Mouse (Mus musculus): Measurements from ENCODE around the gene F2rl2. TPM values are rescaled to one million over a fixed set of nuclear protein-coding genes. Genes with fewer than 3 reads are reported as not detected.

Gene F2rl2
- total and polyA plus RNA-seq, 2 experiments: 0.15 TPM; not detected in 1

DNA sequence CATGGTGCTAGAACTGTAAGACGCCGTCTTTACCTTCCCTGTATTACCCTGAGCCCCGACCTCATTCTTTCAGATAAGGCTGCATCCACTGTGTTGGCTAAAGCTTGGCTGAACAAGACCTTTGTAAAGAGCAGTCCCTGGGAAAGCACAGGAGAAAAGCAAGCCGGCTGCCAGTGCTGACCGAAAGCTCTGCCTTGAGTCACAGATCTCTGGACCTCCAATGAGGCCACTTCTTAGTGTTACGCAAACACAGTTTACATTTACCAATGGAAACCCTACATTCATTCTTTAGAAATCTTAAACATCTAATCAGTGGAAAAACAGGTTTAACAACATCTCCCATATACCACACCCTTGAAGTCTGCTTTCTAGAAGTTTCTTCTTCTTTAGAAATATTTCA is 8.9 kb downstream of the F2rl2 start:
- Histone ChIP-seq H3K9ac (ENCODE audit: low read depth, low read length) (no peak overlapping the region), H3K27ac (replicated peaks; ENCODE audit: insufficient read depth, low read depth, low read length) (no peak overlapping the region), H3K27me3 (ENCODE audit: control insufficient read depth, insufficient read depth, low read length) (no peaks in the 10 kb centered on the region), H3K36me3 (ENCODE audit: control insufficient read depth, insufficient read depth, low read length) (peaks cover 52% of the 10 kb centered on the region), H3K4me3 (ENCODE audit: insufficient read depth, low read depth, low read length) (no peak overlapping the region), H3K79me2 (ENCODE audit: control insufficient read depth, insufficient read depth, low read length) (no peaks in the 10 kb centered on the region), H3K4me1 (ENCODE audit: control insufficient read depth, insufficient read depth, low read length) (no peaks in the 10 kb centered on the region)
- TF ChIP-seq POLR2A (IDR thresholded peaks at IDR 0.05; ENCODE audit: extremely low read depth, insufficient read depth, low read length): no peak
- TF ChIP-seq CTCF (IDR thresholded peaks at IDR 0.05; ENCODE audit: low read depth, low read length): no peak
- no peak for DNase-seq (ENCODE audit: extremely low read depth, low read depth, low spot score)
- WGBS: 94% methylated on average over 6 of the region's 6 CpGs

GRCm38 (mm10) chr13:95712054-95712453 is 15.4 kb downstream of the F2rl2 start:
- TF ChIP-seq POLR2A (IDR thresholded peaks at IDR 0.05; ENCODE audit: extremely low read depth, insufficient read depth, low read length) (no peak), CTCF (IDR thresholded peaks at IDR 0.05; ENCODE audit: low read depth, low read length) (no peak)
- Histone ChIP-seq H3K9ac (ENCODE audit: low read depth, low read length) (no peak overlapping the region), H3K4me3 (ENCODE audit: insufficient read depth, low read depth, low read length) (no peak overlapping the region), H3K79me2 (ENCODE audit: control insufficient read depth, insufficient read depth, low read length) (no peaks in the 10 kb centered on the region; the same call in 1 of the 2 replicates), H3K4me1 (ENCODE audit: control insufficient read depth, insufficient read depth, low read length) (no peaks in the 10 kb centered on the region), H3K36me3 (ENCODE audit: control insufficient read depth, insufficient read depth, low read length) (peaks cover 65% of the 10 kb centered on the region), H3K27me3 (ENCODE audit: control insufficient read depth, insufficient read depth, low read length) (no peaks in the 10 kb centered on the region), H3K27ac (replicated peaks; ENCODE audit: insufficient read depth, low read depth, low read length) (no peak overlapping the region)
- no peak for DNase-seq (ENCODE audit: extremely low read depth, low read depth, low spot score)

DNA sequence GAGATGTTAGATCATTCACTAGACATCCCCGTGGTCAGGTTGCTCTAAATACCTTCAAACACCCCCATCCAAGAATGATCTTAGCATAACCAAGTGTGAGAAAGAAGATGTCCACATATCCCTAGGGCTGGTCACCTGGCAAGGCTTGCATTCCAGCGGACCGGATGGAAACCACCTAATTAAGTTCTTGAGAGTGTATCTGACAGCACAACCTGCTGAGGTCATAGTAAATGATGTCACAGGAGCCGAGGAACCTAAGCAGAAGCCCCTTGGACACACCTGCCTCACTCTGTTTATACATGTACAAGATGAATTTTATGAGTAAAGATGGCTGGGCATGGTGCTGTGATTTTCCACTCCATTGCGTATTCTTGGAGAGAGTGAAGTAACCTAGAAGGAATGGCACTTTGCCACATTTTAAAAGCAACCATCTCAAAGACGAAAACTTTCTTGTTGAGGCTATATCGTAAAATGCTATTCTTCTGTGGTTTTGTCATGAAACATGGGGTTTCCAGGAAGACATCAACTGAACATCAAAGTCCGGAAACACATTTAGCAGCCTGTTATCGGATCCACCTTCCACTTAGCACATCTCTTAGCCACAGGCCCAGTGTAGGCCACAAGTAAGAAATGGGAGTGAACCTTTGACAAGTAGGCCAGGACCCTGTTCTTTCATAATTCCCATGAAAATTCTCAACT is 16.1 kb downstream of the F2rl2 start:
- H3K27me3 ChIP-seq (ENCODE audit: control insufficient read depth, insufficient read depth, low read length): no peaks in the 10 kb centered on the region
- peak; percentile 9 for DNase-seq (ENCODE audit: extremely low read depth, low read depth, low spot score)
- 93% methylated on average over 9 of the region's 9 CpGs for WGBS
- H3K9ac ChIP-seq (ENCODE audit: low read depth, low read length): no peak overlapping the region
- no peaks in the 10 kb centered on the region; the same call in 1 of the 2 replicates for H3K79me2 ChIP-seq (ENCODE audit: control insufficient read depth, insufficient read depth, low read length)
- H3K4me1 ChIP-seq (ENCODE audit: control insufficient read depth, insufficient read depth, low read length): no peaks in the 10 kb centered on the region
- peaks cover 65% of the 10 kb centered on the region for H3K36me3 ChIP-seq (ENCODE audit: control insufficient read depth, insufficient read depth, low read length)
- H3K27ac ChIP-seq (replicated peaks; ENCODE audit: insufficient read depth, low read depth, low read length): no peak overlapping the region
- no peak overlapping the region for H3K4me3 ChIP-seq (ENCODE audit: insufficient read depth, low read depth, low read length)
- TF ChIP-seq CTCF (IDR thresholded peaks at IDR 0.05; ENCODE audit: low read depth, low read length) (no peak), POLR2A (IDR thresholded peaks at IDR 0.05; ENCODE audit: extremely low read depth, insufficient read depth, low read length) (no peak)

- Histone ChIP-seq H3K9ac (ENCODE audit: low read depth, low read length) (no peak overlapping the region), H3K4me1 (ENCODE audit: control insufficient read depth, insufficient read depth, low read length) (no peaks in the 10 kb centered on the region), H3K36me3 (ENCODE audit: control insufficient read depth, insufficient read depth, low read length) (peaks cover 67% of the 10 kb centered on the region), H3K27ac (replicated peaks; ENCODE audit: insufficient read depth, low read depth, low read length) (no peak overlapping the region), H3K27me3 (ENCODE audit: control insufficient read depth, insufficient read depth, low read length) (no peaks in the 10 kb centered on the region), H3K79me2 (ENCODE audit: control insufficient read depth, insufficient read depth, low read length) (no peaks in the 10 kb centered on the region; the same call in 1 of the 2 replicates), H3K4me3 (ENCODE audit: insufficient read depth, low read depth, low read length) (no peak overlapping the region)
- DNase-seq (ENCODE audit: extremely low read depth, low read depth, low spot score): no peak
- whole genome bisulfite sequencing: 44% methylated on average over 3 of the region's 3 CpGs
- TF ChIP-seq POLR2A (IDR thresholded peaks at IDR 0.05; ENCODE audit: extremely low read depth, insufficient read depth, low read length) (no peak), CTCF (IDR thresholded peaks at IDR 0.05; ENCODE audit: low read depth, low read length) (no peak)
Measured at GRCm38 (mm10) chr13:95714271-95714975, 17.8 kb downstream of the F2rl2 start.

- Histone ChIP-seq H3K27me3 (ENCODE audit: control insufficient read depth, insufficient read depth, low read length) (no peaks in the 10 kb centered on the region), H3K79me2 (ENCODE audit: control insufficient read depth, insufficient read depth, low read length) (no peaks in the 10 kb centered on the region; the same call in 1 of the 2 replicates), H3K4me3 (ENCODE audit: insufficient read depth, low read depth, low read length) (no peak overlapping the region), H3K9ac (ENCODE audit: low read depth, low read length) (no peak overlapping the region), H3K4me1 (ENCODE audit: control insufficient read depth, insufficient read depth, low read length) (no peaks in the 10 kb centered on the region), H3K27ac (replicated peaks; ENCODE audit: insufficient read depth, low read depth, low read length) (no peak overlapping the region), H3K36me3 (ENCODE audit: control insufficient read depth, insufficient read depth, low read length) (peaks cover 64% of the 10 kb centered on the region)
- no peak for TF ChIP-seq CTCF (IDR thresholded peaks at IDR 0.05; ENCODE audit: low read depth, low read length)
- DNase-seq (ENCODE audit: extremely low read depth, low read depth, low spot score): no peak
- 74% methylated on average over 4 of the region's 4 CpGs for WGBS
Measured at GRCm38 (mm10) chr13:95715356-95715755, 18.7 kb downstream of the F2rl2 start.

Data from liver, adult 2 months (tissue).